Mouse (Mus musculus): ENCODE measurements at regions not wholly inside any gene's neighbourhood (a gene's known extent, or its start where the extent isn't known, plus 50 kb on each side); places are given as distances from the start of the nearest gene placed in this dataset.

GRCm38 (mm10) chr9:117744906-117745305, 115.2 kb upstream of the Rbms3 start:
- TF ChIP-seq CTCF (IDR thresholded peaks at IDR 0.05; ENCODE audit: control insufficient read depth, insufficient read depth, insufficient read length) (no peak), USF1 (IDR thresholded peaks at IDR 0.05; ENCODE audit: low read depth) (no peak), MAX (IDR thresholded peaks at IDR 0.05) (no peak), FOSL1 (IDR thresholded peaks at IDR 0.05; ENCODE audit: insufficient read depth, low read length, poor library complexity, severe bottlenecking) (no peak)

All from C2C12 (cell line).